Mouse (Mus musculus) layer of hippocampus, postnatal 14 days (tissue): ENCODE data around the gene Gm1113. TPM values are rescaled to one million over a fixed set of nuclear protein-coding genes. Genes with fewer than 3 reads are reported as not detected.

Experiments used
- DNase-seq, 2 experiments: peaks; one replicate each; pipeline ENCODE4 v3.0.0; 2021 to 2022; ENCODE audit warnings: low spot score in 2 of 2, mixed read lengths in 1 of 2
- long read RNA-seq, 2 experiments: library from polyadenylated mRNA; stranded (forward); transcript quantifications; one replicate each; pipeline ENCODE4 v2.0.0; 2021
- total RNA-seq, 2 experiments: library from RNA; stranded (reverse); gene quantifications; 2 replicates each; pipeline ENCODE4 v1.2.3; 2021

Gm1113 gene
- not detected for total RNA-seq
- long read RNA-seq, experiment 1, result 0 reads
- long read RNA-seq, experiment 2, result 0 reads

GRCm38 (mm10) chr9:35518169-35518568 is at the start of gene Gm1113:
Gene Gm1113 (minus strand): TSS chr9:35518269.
- DNase-seq, result no peak

DNA sequence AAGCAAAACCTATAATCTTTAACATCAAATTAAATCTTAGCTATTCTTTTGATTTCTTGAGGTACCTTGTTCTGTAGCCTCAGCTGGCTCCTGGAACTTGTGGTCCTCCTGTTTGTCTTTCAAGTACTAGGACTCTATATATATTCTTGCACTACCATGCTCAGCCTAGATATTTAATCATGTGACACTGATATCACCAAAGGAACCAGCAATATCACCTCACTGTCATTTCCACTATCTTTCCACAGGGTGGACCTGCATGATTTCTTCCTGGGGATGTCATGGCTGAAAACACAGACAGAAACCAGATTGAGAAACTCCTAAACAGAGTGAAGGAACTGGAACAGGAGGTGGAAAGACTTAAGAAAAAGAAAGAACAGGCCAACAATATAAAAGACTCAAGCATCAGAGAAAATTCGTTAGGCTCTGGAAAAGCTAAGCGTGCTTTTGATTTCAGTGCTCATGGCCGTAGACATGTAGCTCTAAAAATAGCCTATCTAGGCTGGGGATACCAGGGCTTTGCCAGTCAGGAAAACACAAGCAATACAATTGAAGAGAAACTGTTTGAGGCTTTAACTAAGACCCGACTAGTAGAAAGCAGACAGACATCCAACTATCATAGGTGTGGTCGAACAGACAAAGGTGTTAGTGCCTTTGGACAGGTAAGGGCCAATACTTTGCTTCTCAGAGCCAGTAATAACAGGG is 46.6 kb upstream of the Gm1113 start:
- DNase-seq, result no peak

DNA sequence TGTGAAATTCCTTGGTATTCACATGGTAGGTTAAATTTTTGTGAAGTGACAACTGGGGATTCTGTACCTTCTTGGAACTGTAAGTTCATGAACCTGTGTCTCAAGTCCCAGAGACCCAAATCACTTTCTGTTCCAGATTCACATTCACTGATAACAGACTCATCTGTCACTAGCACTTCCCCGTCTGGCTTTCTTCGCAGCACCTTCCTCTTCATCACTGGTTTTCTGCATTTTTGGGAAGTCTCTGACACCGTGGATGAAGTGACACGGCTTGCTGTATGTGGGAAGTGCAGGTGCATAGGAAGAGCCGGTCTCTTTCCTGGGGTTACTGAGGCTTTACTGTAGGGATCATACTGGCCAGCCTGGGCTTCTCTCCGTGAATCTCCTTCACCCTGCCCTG is 43.5 kb upstream of the Gm1113 start:
- no peak for DNase-seq

- DNase-seq, result no peak
Observed at GRCm38 (mm10) chr9:35561076-35561475, 43.0 kb upstream of the Gm1113 start.

DNA sequence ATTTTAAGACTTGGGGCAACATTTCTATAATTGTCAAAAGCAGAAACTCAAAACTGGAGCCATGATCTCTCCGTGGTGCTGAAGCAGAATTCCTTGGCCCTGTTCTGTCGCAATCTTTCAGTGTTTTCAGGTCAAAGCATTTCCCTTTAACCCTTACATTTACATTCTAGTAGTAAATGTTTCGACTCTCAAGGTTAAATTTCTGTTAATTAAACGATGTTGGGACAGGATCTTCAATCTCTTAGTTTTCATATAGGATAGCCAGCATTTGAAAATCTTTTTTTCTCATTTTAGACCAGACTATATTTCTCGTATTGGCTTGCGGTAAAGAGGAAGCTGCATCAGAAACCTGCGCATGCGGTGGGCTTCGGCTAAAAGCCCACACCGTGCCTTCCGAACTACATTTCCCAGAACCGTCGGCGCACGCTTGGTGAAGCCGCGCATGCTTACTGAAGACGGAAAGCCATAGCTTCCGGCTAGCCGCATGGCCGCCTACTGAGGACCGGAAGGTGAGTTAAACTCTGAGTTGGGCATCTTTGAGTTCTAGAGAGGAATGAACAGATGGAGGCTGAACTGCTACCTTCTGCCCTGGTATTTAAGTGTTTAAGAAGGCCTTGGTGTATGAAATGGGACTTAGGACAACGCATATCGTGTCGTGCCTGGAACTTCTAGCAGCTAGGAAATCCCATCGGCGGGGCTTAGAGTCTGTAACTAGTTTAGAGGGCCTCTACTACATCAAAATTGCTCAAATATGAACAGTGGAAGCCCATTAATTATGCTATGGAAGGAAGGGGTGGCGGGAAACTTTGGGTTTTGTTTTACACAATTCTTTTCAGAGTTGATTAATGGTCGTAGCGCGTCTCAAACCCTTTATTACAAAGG is 41.2 kb upstream of the Gm1113 start:
- DNase-seq, result peak; percentile 81 to 93

GRCm38 (mm10) chr9:35558257-35559008 is 40.4 kb upstream of the Gm1113 start, which contains the start of the genes Ddx25 and Pus3:
Gene Ddx25 (minus strand): TSS chr9:35558528.
Gene Pus3 (plus strand): TSS chr9:35558595.
- DNase-seq, result peak; percentile 77 to 81

- no peak for DNase-seq
Observed at GRCm38 (mm10) chr9:35556494-35557102, 38.5 kb upstream of the Gm1113 start.

- no peak for DNase-seq
Observed at GRCm38 (mm10) chr9:35548455-35548854, 30.4 kb upstream of the Gm1113 start.

DNA sequence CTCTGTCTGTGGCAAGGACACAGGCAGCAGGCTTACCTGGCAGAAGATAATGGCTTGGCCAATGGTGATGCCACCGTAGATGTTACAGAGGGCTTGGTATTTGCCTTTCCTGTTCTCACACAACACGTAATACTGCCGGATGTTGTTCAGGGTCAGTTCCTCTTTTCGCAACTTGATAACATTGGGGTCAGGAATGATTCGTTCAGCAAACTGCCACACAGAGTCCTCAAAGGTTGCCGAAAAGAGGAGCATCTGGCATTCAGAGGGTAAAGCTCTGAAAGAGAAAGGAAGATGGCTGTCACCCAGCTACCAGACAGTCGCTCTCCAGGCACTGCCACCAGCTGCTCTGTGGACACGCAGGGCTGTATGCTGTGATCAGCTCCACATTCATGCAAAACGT is 28.7 kb upstream of the Gm1113 start:
- DNase-seq, result no peak

DNA sequence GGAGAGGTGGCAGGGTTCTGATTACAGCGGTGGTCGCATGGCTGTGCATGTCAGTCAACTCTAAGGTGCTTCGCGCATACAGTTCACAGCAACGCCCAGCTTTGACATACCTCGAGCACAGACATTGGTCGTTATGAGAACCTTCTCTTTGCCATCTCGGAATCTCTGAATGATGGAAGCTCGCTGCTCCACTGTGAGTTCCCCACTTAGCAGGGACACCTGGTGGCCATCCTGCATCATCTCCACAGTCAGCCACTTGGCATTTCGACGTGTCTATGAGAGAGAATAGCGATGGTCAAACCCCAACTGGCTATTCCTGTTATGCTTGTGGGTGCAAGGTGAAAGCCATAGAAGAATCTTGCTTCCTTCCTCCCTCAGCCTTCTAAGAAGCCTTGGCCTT is 27.6 kb upstream of the Gm1113 start:
- DNase-seq, result no peak

DNA sequence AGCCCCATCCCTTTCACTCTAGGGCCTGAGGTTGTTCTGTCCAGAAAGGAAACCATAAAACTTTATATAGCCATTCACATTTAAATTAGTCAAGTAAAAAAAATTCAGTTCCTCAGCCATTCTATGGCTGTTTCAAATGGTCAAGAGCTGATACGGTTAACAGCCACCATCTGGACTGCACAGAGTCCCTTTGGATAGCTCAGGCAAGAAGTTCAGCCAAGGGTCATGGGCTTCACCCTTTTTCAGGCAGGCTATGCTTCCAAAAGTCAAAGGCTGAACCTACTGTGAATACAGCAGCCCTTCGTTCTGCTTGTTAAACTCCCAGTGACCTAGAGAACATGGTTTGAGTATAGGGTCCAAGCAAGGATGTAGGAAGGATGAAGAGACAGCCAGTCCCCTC is 26.6 kb upstream of the Gm1113 start:
- no peak for DNase-seq

DNA sequence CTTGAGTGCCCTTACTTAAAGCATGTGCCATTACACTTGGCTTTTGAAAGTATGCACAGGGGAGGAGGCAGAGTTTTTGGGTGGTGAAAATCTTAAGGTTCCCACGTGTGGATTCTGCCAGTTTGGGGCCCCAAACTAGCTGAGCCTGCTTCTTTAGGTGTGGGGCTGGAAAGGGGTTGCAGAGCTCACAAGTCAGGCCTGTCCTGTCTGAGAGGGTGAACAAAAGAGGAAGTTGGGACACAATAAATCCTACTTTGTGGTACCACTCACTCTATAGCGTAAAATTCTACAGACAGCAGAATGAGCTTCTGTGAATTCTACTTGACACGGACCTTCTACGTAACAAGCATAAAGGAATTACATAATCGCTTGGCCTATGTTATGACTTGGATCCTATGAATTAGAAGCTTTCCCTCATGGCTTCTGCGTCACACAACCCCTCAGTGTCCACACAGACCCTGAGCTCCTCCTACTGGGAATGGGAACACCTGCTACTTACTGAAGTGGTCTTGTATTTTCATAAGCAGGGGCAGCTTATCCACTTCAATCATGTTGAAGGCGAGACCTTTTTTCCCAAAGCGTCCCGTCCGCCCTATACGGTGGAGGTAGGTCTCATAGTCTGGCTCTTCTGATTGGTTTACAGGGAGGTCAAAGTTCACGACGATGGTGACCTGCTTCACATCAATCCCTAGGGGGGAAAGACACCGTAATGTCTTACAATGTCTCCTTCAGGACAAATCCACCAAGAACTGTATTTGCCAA is 25.2 kb upstream of the Gm1113 start:
- no peak for DNase-seq

GRCm38 (mm10) chr9:35541941-35542340 is 23.9 kb upstream of the Gm1113 start:
- DNase-seq, result no peak

DNA sequence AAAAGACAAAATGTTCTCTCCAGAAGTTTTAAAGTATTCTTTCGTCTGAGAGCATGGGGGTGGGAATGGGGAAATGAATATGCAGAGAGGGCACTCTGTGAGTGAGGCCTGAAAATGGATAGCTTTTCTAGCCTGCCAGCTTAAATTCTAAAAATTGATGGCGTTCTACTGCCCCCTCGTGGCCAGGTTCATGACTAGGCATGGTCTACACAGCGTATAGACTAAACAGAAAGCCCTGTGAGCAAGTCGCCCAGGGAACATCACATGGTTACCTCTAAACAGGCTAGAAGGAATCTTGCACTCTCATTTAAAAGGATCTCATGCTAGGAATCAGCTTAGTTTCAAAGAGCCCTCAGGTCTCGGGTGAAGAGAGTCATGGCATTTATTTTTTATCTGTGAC is 23.4 kb upstream of the Gm1113 start:
- DNase-seq, result peak; percentile 69 to 71

GRCm38 (mm10) chr9:35541024-35541423 is 23.0 kb upstream of the Gm1113 start:
- DNase-seq, result no peak

GRCm38 (mm10) chr9:35539001-35539750 is 21.1 kb upstream of the Gm1113 start:
- no peak for DNase-seq

GRCm38 (mm10) chr9:35535876-35536275 is 17.8 kb upstream of the Gm1113 start:
- DNase-seq, result no peak

DNA sequence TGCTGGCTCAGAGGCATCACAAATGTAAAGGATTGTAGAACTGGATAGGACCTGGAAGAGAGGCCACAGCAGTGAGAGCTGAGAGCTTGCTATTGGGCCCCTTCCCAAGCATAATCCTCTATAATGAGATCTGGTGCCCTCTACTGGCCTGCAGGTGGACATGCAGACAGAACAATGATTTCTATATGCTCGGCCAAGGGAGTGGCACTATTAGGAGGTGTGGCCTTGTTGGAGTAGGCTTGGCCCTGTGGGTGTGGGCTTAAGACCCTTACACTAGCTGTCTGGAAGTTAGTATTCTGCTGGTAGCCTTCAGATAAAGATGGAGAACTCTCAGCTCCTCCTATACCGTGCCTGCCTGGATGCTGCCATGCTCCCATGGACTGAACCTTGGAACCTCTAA is 17.0 kb upstream of the Gm1113 start:
- DNase-seq, result peak in 1 of 2 experiments; percentile 74

DNA sequence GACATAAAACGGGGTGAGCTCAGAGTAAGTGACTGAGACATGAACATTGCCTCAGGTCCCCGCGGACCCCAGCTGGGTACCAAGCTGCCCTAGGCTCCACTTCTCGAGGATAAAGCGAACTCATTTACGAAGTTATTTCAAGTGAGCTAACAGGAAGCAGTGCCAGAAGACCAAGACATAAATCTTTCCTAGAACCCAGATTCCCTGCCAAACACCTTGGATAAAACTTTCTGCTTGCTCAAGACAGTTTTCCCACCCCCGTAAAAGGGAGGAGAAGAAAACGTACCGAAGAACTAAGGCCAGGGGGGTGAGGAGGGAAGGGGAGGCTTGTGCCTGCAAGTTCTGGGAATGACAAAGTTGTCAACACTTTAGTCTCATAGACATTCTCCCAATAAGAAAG is 15.2 kb upstream of the Gm1113 start:
- no peak for DNase-seq

DNA sequence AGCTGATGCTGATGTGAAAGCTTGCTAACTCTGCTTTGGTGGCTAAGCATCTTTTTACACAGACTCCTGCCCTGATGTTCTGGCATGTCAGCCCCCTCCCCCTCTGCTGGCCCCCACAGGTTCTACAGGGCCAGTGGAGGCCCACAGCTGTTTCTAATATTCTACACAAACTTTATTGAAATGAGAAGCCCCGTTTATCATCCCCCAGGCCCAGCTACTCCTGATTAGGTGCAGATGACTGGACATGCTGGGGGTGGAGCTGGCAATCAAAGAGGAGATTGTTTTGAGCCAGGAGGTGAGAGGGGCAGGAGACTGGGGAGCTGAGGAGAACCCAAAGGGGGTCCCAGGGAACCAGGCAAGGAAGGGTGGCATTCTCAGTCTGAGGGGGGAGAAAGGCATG is 11.7 kb upstream of the Gm1113 start:
- no peak for DNase-seq
